Mouse (Mus musculus) forebrain, embryonic 12.5 days (tissue): Measurements from ENCODE around the gene Gm20388. TPM values are rescaled to one million over a fixed set of nuclear protein-coding genes. Genes with fewer than 3 reads are reported as not detected.

Experiments
- ATAC-seq: fragments of 200-750 bp; cut with Nextera tagmentation; 2 replicates; pipeline ENCODE4 v1.8.0; 2017; ENCODE audit warnings: moderate TSS enrichment; ENCODE audit not compliant: low FRiP score
- H3K27ac ChIP-seq: fragments of 300-500 bp; sonication (generic); 2 replicates; pipeline ENCODE4 v1.5.1; 2016; ENCODE audit warnings: mild to moderate bottlenecking
- H3K27me3 ChIP-seq: fragments of 300-500 bp; sonication (generic); 2 replicates; pipeline ENCODE4 v1.6.1; 2016; ENCODE audit warnings: mild to moderate bottlenecking
- H3K36me3 ChIP-seq: fragments of 300-500 bp; sonication (generic); replicated peaks from 2 replicates; pipeline ENCODE4 v1.6.1; 2016; ENCODE audit warnings: mild to moderate bottlenecking
- H3K4me1 ChIP-seq: fragments of 300-500 bp; sonication (generic); 2 replicates; pipeline ENCODE4 v1.6.1; 2016
- H3K4me2 ChIP-seq: fragments of 300-500 bp; sonication (generic); 2 replicates; pipeline ENCODE4 v1.6.1; 2016; ENCODE audit warnings: mild to moderate bottlenecking, moderate library complexity
- H3K4me3 ChIP-seq: fragments of 300-500 bp; sonication (generic); replicated peaks from 2 replicates; pipeline ENCODE4 v1.5.1; 2016; ENCODE audit warnings: mild to moderate bottlenecking
- H3K9ac ChIP-seq: fragments of 300-500 bp; sonication (generic); 2 replicates; pipeline ENCODE4 v1.6.1; 2016; ENCODE audit warnings: mild to moderate bottlenecking
- H3K9me3 ChIP-seq: fragments of 300-500 bp; sonication (generic); 2 replicates; pipeline ENCODE4 v1.6.1; 2016
- WGBS: fragments of 180-500 bp; shearing (Covaris S2); methylation state at CpG from one replicate; pipeline ENCODE4 v1.1.7; 2016; 5-methylcytosine and 5-hydroxymethylcytosine counted together
- polyA plus RNA-seq: library from polyadenylated mRNA; unstranded; fragments of >200 nt; fragmentation: Nextera tagmentation; extraction: Ambion mirVana; gene quantifications from 2 replicates; pipeline ENCODE4 v1.2.1, GENCODE M21; 2016

Gm20388 gene
- polyA plus RNA-seq, 1 experiment from 2014 or later, result not detected

DNA sequence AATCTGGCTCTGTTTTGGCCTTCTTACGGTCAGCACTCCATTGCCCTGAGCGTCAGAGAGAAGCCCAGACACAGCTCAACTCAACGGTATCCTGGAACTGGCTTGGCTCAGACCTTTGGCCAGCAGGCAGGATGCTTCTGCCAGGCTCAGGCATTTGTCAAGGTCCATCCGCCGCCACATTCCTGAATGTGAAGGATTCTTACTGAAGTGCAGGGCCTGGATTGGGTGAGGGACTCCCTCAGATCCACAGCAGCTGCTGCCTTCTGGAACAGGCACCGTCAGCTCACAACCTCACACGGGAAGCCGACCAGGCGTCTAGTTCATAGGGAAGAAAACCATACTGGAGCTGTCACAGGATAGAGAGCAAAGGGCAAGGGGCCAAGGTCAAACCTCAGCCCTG is 1436.2 kb downstream of the Gm20388 start:
- Histone ChIP-seq H3K9ac (no peak overlapping the region), H3K9me3 (no peaks in the 10 kb centered on the region), H3K4me2 (no peak overlapping the region), H3K4me3 (no peak overlapping the region), H3K36me3 (no peaks in the 10 kb centered on the region), H3K27ac (no peak overlapping the region), H3K4me1 (0 out of 2 replicates have a peak, but pooled peaks cover 4% of the 10 kb centered on the region), H3K27me3 (peaks cover under 1% of the 10 kb centered on the region; the same call in 1 of the 2 replicates)
- ATAC-seq, result no peak
- 78% methylated on average over 9 of the region's 9 CpGs for WGBS

DNA sequence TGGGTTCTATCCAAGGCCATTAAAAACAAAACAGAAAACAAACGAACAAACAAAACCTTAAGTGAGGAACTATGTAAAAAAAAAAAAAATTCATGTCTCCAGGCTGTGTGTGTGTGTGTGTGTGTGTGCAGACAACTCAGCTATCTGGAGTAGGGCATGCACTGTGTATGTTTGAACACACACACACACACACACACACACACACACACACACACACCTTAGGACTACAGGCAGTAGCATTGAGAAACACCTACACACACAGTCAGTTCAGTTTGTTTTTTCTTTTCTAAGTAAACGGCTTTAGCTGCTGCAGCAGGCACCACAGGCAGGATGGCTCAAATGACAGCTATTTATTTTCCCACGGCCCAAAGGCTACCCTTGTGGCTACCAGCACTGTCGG is 1438.4 kb downstream of the Gm20388 start:
- WGBS, result 46% methylated on average over 4 of the region's 4 CpGs
- Histone ChIP-seq H3K4me2 (no peak overlapping the region), H3K9me3 (no peaks in the 10 kb centered on the region), H3K4me3 (no peak overlapping the region), H3K36me3 (no peaks in the 10 kb centered on the region), H3K27me3 (peaks cover 8% of the 10 kb centered on the region; the same call in 1 of the 2 replicates), H3K9ac (no peak overlapping the region), H3K27ac (no peak overlapping the region), H3K4me1 (0 out of 2 replicates have a peak, but pooled peaks cover 2% of the 10 kb centered on the region)
- no peak for ATAC-seq

DNA sequence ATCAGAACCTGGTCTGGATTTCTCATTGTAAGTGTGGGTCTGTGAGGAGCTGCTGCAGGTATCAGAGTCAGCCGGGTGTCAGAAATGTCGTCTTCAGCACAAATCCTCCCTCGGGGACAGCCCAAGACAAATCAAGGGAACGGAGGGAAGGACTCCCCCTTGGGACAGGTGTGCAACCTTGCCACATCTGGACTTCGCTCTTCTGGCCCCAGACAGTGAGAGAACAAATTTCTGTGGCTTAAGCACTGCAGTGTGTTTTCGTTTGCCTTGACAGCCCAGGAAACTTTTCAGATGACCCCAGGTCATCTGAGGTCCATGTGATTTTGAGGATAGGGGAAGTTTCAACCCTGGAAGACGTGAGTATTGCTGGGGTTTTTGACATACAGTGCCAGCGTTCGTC is 1440.2 kb downstream of the Gm20388 start:
- ATAC-seq, result no peak
- H3K9me3 ChIP-seq, result no peaks in the 10 kb centered on the region
- no peak overlapping the region for H3K4me3 ChIP-seq
- 0 out of 2 replicates have a peak, but pooled peaks cover 2% of the 10 kb centered on the region for H3K4me1 ChIP-seq
- H3K9ac ChIP-seq, result no peak overlapping the region
- 81% methylated on average over 9 of the region's 9 CpGs for WGBS
- H3K27me3 ChIP-seq, result peaks cover 8% of the 10 kb centered on the region; the same call in 1 of the 2 replicates
- no peak overlapping the region for H3K27ac ChIP-seq
- no peak overlapping the region for H3K4me2 ChIP-seq
- no peaks in the 10 kb centered on the region for H3K36me3 ChIP-seq

DNA sequence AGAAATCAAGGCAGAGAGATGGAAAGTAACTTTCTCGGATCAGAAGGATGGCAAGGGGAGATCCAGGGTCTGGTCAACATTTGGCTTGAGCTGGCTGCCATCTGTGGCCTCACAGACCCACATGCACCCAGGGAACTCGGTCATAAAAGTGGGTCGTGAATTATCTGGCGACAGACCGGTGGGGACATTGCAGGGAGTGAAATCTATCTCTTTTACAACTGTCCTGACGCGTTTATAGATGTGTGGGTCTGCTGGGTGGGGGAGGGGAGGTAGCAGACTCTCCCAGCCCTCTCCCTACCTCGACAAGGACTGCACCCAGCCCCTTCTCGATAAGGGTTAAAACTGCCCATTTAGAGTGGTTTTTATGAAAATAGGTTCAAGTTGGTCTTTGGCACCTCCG is 1444.2 kb downstream of the Gm20388 start:
- 87% methylated on average over 10 of the region's 10 CpGs for WGBS
- no peak overlapping the region for H3K9ac ChIP-seq
- H3K27ac ChIP-seq, result no peak overlapping the region
- H3K9me3 ChIP-seq, result no peaks in the 10 kb centered on the region
- H3K4me3 ChIP-seq, result no peak overlapping the region
- peaks cover 26% of the 10 kb centered on the region for H3K27me3 ChIP-seq
- peaks cover 12% of the 10 kb centered on the region for H3K4me1 ChIP-seq
- H3K36me3 ChIP-seq, result no peaks in the 10 kb centered on the region
- no peak overlapping the region for H3K4me2 ChIP-seq
- ATAC-seq, result no peak

DNA sequence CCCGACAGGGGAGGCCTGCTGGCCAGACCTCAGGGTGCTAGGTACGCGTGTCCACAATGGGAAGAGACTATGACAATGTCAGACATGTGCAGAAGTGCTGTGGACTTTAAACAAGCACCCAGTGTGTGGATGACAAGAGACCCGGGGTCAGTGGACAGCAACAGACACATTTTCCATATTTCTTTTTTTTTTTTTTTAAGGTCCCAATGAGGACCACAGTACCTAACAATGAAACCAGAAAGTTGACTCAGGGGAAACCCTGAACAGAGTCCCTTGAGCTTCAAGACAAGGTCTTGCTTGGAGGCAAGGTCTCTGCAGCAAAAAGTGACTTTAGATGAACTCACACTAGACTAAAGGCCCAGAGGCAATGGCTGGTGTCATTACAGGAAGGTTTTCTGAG is 1446.8 kb downstream of the Gm20388 start:
- peaks cover 39% of the 10 kb centered on the region for H3K27me3 ChIP-seq
- no peak overlapping the region for H3K4me3 ChIP-seq
- no peaks in the 10 kb centered on the region for H3K9me3 ChIP-seq
- no peak for ATAC-seq
- no peak overlapping the region for H3K4me2 ChIP-seq
- H3K4me1 ChIP-seq, result peaks cover 16% of the 10 kb centered on the region
- H3K36me3 ChIP-seq, result no peaks in the 10 kb centered on the region
- no peak overlapping the region for H3K9ac ChIP-seq
- H3K27ac ChIP-seq, result no peak overlapping the region
- 93% methylated on average over 4 of the region's 4 CpGs for WGBS

DNA sequence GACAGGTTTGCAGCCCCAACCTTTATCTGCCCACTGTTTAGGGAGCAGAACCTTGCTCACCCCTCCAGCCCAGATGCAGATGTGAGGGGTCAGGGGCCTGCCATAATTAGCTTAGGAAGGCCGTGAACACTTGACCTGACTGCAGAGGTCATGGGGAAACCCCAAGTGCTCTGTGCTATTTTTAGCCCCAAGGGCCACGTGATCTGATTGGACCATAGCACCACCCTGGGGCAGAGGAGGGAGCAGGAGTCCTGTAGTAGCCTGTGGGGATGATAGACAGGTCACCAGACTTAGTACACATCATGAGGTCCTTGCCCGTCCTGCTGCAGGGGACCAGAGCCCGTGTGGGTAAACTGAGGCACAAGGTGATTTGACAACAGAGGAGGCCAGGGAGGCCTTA is 1448.0 kb downstream of the Gm20388 start:
- Histone ChIP-seq H3K36me3 (no peaks in the 10 kb centered on the region), H3K9ac (no peak overlapping the region), H3K4me2 (no peak overlapping the region), H3K4me3 (no peak overlapping the region), H3K27me3 (peaks cover 36% of the 10 kb centered on the region), H3K27ac (no peak overlapping the region), H3K9me3 (peaks cover 5% of the 10 kb centered on the region; the same call in 1 of the 2 replicates), H3K4me1 (peaks cover 16% of the 10 kb centered on the region)
- no peak for ATAC-seq
- 55% methylated on average over 4 of the region's 4 CpGs for WGBS

DNA sequence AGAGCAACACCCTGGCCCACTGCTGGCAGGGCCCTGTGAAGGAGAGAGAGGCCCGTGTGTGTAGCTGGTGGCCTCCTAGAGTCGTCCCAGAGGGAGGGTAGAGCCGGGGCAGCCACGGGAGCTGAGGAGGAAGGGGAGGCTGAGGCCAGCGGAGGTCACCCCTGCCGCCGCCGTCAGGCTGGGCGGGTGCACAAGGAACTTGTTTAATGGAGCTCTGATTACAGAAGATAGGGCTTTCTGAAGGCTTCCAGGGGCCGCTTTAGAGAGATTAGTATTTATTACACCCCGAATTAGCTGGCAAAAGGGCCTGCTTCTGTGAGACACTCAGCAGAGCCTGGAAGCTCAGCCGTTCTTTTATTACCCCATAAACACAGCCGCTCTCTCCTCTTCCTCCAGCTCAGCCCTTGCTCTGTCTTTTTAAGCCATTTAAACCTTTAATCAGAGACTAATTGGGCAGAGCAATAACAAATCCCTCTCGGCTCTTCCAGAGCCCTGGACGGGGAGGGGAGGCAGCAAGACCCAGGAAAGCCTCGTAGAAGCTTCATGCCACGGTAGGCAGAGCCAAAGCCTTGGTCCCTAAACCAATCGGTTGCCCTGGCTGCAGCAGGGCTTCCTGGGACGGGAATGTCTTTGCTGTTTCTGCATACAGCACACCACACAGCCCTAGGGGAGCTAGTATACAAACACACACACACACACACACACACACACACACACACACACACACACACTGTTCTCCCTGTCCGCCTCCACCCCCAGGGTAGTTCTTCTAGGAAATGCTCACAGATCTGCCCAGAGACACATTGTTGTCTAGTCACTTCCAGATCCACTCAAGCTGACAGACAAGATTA is 1448.7 kb downstream of the Gm20388 start:
- no peaks in the 10 kb centered on the region for H3K36me3 ChIP-seq

DNA sequence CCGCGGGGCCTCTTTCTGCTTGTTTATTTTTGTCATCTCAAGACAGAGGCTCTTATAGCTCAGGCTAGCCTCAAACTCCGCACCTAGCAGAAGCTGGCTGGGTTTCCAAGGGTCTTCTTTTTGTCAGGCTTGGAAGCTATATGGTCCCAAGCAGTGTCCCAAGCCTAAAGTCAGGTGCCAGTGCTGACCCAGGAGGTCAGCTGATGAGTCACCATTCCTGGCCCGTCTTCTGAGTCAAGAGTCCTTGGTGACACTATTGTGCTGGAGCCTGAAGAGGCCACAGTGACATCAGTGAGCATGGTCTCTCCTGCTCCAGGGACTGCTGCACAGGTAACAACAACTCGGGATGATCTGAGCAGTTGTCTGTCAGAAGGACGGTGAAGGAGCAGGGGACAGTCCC is 1449.4 kb downstream of the Gm20388 start:
- no peak overlapping the region for H3K9ac ChIP-seq
- H3K4me1 ChIP-seq, result peaks cover 16% of the 10 kb centered on the region
- H3K4me3 ChIP-seq, result no peak overlapping the region
- peaks cover 39% of the 10 kb centered on the region for H3K27me3 ChIP-seq
- ATAC-seq, result no peak
- WGBS, result 76% methylated on average over 6 of the region's 6 CpGs
- H3K4me2 ChIP-seq, result 0 out of 2 replicates have a peak overlapping the region, but pooled peaks have one; percentile 8
- H3K9me3 ChIP-seq, result peaks cover 5% of the 10 kb centered on the region; the same call in 1 of the 2 replicates
- H3K36me3 ChIP-seq, result no peaks in the 10 kb centered on the region
- H3K27ac ChIP-seq, result no peak overlapping the region

More for the DNA sequence above, 1448.7 kb downstream of the Gm20388 start:
- H3K4me3 ChIP-seq, result no peak overlapping the region
- no peak overlapping the region for H3K9ac ChIP-seq
- WGBS, result 6% methylated on average over 20 of the region's 20 CpGs
- ATAC-seq, result 0 out of 2 replicates have a peak, but pooled peaks have one; percentile 27
- peaks cover 16% of the 10 kb centered on the region for H3K4me1 ChIP-seq
- H3K9me3 ChIP-seq, result peaks cover 5% of the 10 kb centered on the region; the same call in 1 of the 2 replicates
- peaks cover 36% of the 10 kb centered on the region for H3K27me3 ChIP-seq
- 0 out of 2 replicates have a peak overlapping the region, but pooled peaks have one; percentile 26 for H3K27ac ChIP-seq
- H3K4me2 ChIP-seq, result 0 out of 2 replicates have a peak overlapping the region, but pooled peaks have one; percentile 8

DNA sequence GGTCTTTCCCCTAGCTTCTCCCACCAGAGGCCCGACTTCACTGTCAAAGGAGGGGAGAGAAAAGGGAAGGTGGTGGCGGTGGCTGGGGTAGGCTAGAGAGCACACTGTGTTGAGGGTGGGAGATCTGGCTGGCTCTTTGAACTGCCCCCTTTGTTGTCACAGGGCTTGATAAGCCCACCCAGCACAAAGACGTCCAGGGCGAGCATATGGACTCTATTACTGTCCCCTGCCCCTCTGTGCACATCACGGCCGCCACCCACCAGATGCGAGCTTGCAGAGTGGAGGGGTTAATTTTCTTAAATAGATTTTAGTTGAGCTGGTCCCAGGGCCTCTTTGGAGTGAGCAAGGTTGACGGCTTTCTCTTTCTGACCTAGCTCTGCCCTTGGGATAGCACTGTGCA is 1450.5 kb downstream of the Gm20388 start:
- no peak for ATAC-seq
- peaks cover 5% of the 10 kb centered on the region; the same call in 1 of the 2 replicates for H3K9me3 ChIP-seq
- H3K36me3 ChIP-seq, result no peaks in the 10 kb centered on the region
- no peak overlapping the region for H3K4me2 ChIP-seq
- no peak overlapping the region for H3K4me3 ChIP-seq
- peaks cover 40% of the 10 kb centered on the region for H3K27me3 ChIP-seq
- H3K4me1 ChIP-seq, result peaks cover 16% of the 10 kb centered on the region
- H3K27ac ChIP-seq, result no peak overlapping the region
- WGBS, result 77% methylated on average over 8 of the region's 8 CpGs
- H3K9ac ChIP-seq, result no peak overlapping the region

DNA sequence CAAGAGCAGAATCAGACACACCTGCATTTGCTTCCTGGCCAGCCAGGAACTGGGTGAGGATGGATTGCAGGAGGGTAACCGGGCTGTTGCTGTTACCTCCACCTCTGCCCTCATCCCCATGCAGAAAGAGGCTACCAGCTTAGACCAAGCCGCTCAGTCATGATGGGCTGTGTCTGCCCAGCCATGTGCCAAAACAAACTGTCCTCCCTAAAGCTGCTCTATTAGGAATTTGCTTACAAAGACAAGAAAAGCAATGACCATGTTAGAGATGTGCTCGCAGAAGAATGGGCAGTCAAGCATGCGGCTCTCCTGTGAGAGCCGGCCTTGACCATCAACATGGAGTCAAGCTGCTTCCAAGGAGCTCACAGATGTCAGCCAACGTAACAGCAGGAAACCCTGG is 1454.0 kb downstream of the Gm20388 start:
- no peak overlapping the region for H3K4me3 ChIP-seq
- no peak overlapping the region for H3K9ac ChIP-seq
- no peak overlapping the region for H3K27ac ChIP-seq
- 88% methylated on average over 6 of the region's 6 CpGs for WGBS
- peaks cover 5% of the 10 kb centered on the region; the same call in 1 of the 2 replicates for H3K9me3 ChIP-seq
- no peaks in the 10 kb centered on the region for H3K36me3 ChIP-seq
- H3K27me3 ChIP-seq, result peaks cover 30% of the 10 kb centered on the region
- H3K4me2 ChIP-seq, result no peak overlapping the region
- no peak for ATAC-seq
- H3K4me1 ChIP-seq, result peaks cover 6% of the 10 kb centered on the region

DNA sequence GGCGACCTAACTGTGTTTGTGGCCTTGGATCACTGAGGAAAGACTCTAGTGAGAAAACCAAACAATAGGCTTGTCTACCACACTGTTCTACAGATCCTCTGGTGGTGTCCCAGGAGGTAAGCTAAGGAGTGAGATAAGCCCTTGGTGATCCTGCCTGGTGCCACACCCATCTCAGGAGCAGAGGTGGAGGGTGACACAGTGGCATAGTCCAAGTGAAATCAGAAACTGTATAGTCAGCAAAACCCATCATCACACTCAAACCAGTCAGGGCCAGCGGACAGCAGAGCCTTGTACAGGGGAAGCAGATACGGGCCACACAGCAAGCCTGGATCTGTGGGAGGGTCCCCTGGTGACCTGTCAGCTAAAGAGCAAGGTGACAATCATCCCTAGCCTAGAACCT is 1454.5 kb downstream of the Gm20388 start:
- Histone ChIP-seq H3K36me3 (no peaks in the 10 kb centered on the region), H3K9me3 (peaks cover 5% of the 10 kb centered on the region; the same call in 1 of the 2 replicates), H3K9ac (no peak overlapping the region), H3K4me1 (peaks cover under 1% of the 10 kb centered on the region; the same call in 1 of the 2 replicates), H3K4me2 (no peak overlapping the region), H3K4me3 (no peak overlapping the region), H3K27ac (no peak overlapping the region), H3K27me3 (peaks cover 31% of the 10 kb centered on the region)
- WGBS, result 83% methylated on average over 3 of the region's 3 CpGs
- ATAC-seq, result no peak

DNA sequence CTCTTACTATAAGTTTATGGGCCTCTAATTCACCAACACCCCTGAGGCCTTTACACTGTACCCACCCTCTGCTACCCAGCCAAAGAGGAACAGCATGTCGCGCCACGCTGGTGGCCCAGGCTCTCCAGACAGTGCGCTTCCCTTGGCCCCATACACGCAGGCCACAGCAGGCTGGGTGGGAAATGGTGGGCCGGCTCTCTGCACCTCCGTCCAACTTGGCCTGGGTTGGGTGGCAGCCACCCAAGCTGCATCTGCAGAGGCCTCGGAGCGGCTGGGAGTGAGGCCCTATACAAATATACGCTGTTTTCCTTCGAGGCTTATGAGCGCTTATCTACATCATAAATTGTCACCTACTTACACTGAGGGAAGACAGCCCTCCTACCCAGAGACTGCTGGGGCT is 1456.0 kb downstream of the Gm20388 start:
- Histone ChIP-seq H3K27me3 (peaks cover 16% of the 10 kb centered on the region; the same call in 1 of the 2 replicates), H3K4me1 (no peaks in the 10 kb centered on the region), H3K4me2 (no peak overlapping the region), H3K27ac (no peak overlapping the region), H3K9me3 (peaks cover 5% of the 10 kb centered on the region; the same call in 1 of the 2 replicates), H3K36me3 (no peaks in the 10 kb centered on the region), H3K4me3 (no peak overlapping the region), H3K9ac (no peak overlapping the region)
- no peak for ATAC-seq
- WGBS, result 95% methylated on average over 12 of the region's 12 CpGs
